Mouse (Mus musculus) hindbrain, embryonic 13.5 days (tissue): Measurements from ENCODE around the gene Pdlim5. TPM values are rescaled to one million over a fixed set of nuclear protein-coding genes. Genes with fewer than 3 reads are reported as not detected.

Experiments
- polyA plus RNA-seq: library from polyadenylated mRNA; unstranded; fragments of >200 nt; fragmentation: Nextera tagmentation; extraction: Ambion mirVana; gene quantifications from 2 replicates; pipeline ENCODE4 v1.2.1, GENCODE M21; 2015

Gene Pdlim5
- polyA plus RNA-seq, 1 experiment from 2014 or later, result 15.0 TPM

Other genes with a start within 250 kb of the Pdlim5 start
- 3.4 and 3.9 TPM in 2 replicates for gene Bmpr1b, start 226.3 kb downstream of the Pdlim5 start, polyA plus RNA-seq
- gene Gbp5, start 98.3 kb upstream of the Pdlim5 start, polyA plus RNA-seq, result 0.13 TPM in 1 of 2 replicates, not detected in the other
- gene Gbp7, start 134.6 kb upstream of the Pdlim5 start, polyA plus RNA-seq, result 1.7 TPM in 2 replicates
- 1.0 and 1.2 TPM in 2 replicates for gene Gbp3, start 164.3 kb upstream of the Pdlim5 start, polyA plus RNA-seq
- gene Gbp2b, start 199.2 kb upstream of the Pdlim5 start, polyA plus RNA-seq, result not detected in 2 replicates
- 0.35 and 0.60 TPM in 2 replicates for gene Gbp2, start 224.9 kb upstream of the Pdlim5 start, polyA plus RNA-seq